Mouse (Mus musculus): ENCODE results near the gene Gm45521.

DNA sequence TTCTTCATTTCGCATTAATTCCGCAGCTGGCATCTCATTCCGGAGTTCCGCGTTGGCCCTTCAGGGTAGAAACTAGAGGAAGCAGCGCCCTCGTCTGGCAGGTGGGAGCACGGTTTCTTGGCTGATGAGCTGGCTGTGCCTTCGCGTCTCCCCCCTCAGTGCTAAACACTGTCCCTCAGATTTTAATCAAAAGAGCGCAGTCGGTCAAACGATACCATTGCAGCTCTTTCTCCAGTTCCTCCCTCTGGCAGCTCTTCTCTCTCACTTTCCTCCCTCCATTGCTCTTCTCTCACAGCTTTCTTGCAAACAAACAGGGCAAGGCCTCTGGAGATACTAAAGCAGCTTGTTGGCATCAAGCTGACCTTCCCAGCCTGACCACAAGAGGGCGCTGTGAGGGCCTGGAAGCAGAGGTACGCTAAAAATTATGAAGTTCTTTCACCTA lies 40.2 kb downstream of the Gm45521 start:
- no peak for TF ChIP-seq POLR2A (IDR thresholded peaks at IDR 0.05; ENCODE audit: control insufficient read depth, extremely low read depth, insufficient read depth, low read length, poor library complexity)
- TF ChIP-seq CTCF (IDR thresholded peaks at IDR 0.05; ENCODE audit: borderline replicate concordance, control insufficient read depth, extremely low read depth, insufficient read depth, low read length, poor library complexity), result peak; percentile 87
